Mouse (Mus musculus) heart, postnatal 36 days (tissue): ENCODE measurements at regions not wholly inside any gene's neighbourhood (a gene's known extent, or its start where the extent isn't known, plus 50 kb on each side); places are given as distances from the start of the nearest gene placed in this dataset.
A peak's percentile ranks its signal among the peaks of the same experiment; 100 is the strongest.

ENCODE experiments used
- DNase-seq, 2 experiments: peaks; one replicate each; pipeline ENCODE4 v3.0.0; 2021 to 2022
- intact Hi-C: fragments of 180-260 bp; cut with DNase I; formaldehyde crosslinking; loops from one replicate; pipeline ENCODE4 v1.15.1; 2025

GRCm38 (mm10) chr8:47769452-47769851, 52.5 kb upstream of the Cldn24 start:
- intact Hi-C loops = no loop called here
- DNase-seq = no peak

- no peak for DNase-seq
- intact Hi-C loops = no loop called here
Measured at GRCm38 (mm10) chr8:47768751-47769150, 53.2 kb upstream of the Cldn24 start.

GRCm38 (mm10) chr8:47764480-47764879, 50.7 kb upstream of the Cdkn2aip start:
- peak; percentile 51 to 53 for DNase-seq
- intact Hi-C loops = no loop called here

- intact Hi-C loops = no loop called here
- DNase-seq = no peak
Measured at GRCm38 (mm10) chr8:47764068-47764467, 50.3 kb upstream of the Cdkn2aip start.
